Mouse (Mus musculus) heart, embryonic 13.5 days (tissue): ENCODE results near the gene Def8. TPM values are rescaled to one million over a fixed set of nuclear protein-coding genes. Genes with fewer than 3 reads are reported as not detected.
"Not testable (repeated sequence)": the region's sequence is repeated elsewhere in the genome, so short reads cannot be mapped to it uniquely, and the experiment has no call there.

Source experiments
- ATAC-seq: fragments of 200-750 bp; cut with Nextera tagmentation; 2 replicates; pipeline ENCODE4 v1.8.0; 2017; ENCODE audit warnings: moderate TSS enrichment; ENCODE audit not compliant: insufficient number of reproducible peaks, low FRiP score, low TSS enrichment; ENCODE audit errors: extremely low read depth
- H3K27ac ChIP-seq: fragments of 300-500 bp; sonication (generic); replicated peaks from 2 replicates; pipeline ENCODE4 v1.5.1; 2015; ENCODE audit warnings: moderate library complexity, mild to moderate bottlenecking, inconsistent platforms
- H3K27me3 ChIP-seq: fragments of 300-500 bp; sonication (generic); replicated peaks from 2 replicates; pipeline ENCODE4 v1.6.1; 2015; ENCODE audit warnings: mild to moderate bottlenecking, inconsistent platforms
- H3K36me3 ChIP-seq: fragments of 300-500 bp; sonication (generic); 2 replicates; pipeline ENCODE4 v1.6.1; 2015; ENCODE audit warnings: mild to moderate bottlenecking, inconsistent platforms
- H3K4me1 ChIP-seq: fragments of 300-500 bp; sonication (generic); 2 replicates; pipeline ENCODE4 v1.6.1; 2015; ENCODE audit warnings: inconsistent platforms
- H3K4me2 ChIP-seq: fragments of 300-500 bp; sonication (generic); 2 replicates; pipeline ENCODE4 v1.6.1; 2015; ENCODE audit warnings: inconsistent platforms, mild to moderate bottlenecking, moderate library complexity
- H3K4me3 ChIP-seq: fragments of 300-500 bp; sonication (generic); 2 replicates; pipeline ENCODE4 v1.5.1; 2015; ENCODE audit warnings: moderate library complexity, mild to moderate bottlenecking, inconsistent platforms
- H3K9ac ChIP-seq: fragments of 300-500 bp; sonication (generic); 2 replicates; pipeline ENCODE4 v1.6.1; 2015; ENCODE audit warnings: inconsistent platforms, mild to moderate bottlenecking, moderate library complexity
- H3K9me3 ChIP-seq: fragments of 300-500 bp; sonication (generic); 2 replicates; pipeline ENCODE4 v1.6.1; 2016; ENCODE audit warnings: inconsistent platforms
- WGBS: fragments of 180-500 bp; shearing (Covaris S2); methylation state at CpG from one replicate; pipeline ENCODE4 v1.1.7; 2015; ENCODE audit warnings: mixed read lengths; 5-methylcytosine and 5-hydroxymethylcytosine counted together
- polyA plus RNA-seq: library from polyadenylated mRNA; unstranded; fragments of >200 nt; fragmentation: Nextera tagmentation; extraction: Ambion mirVana; gene quantifications from 2 replicates; pipeline ENCODE4 v1.2.1, GENCODE M21; 2015

The Def8 gene
- polyA plus RNA-seq, 1 experiment from 2014 or later: 30.4 TPM

- H3K4me2 ChIP-seq: no peak overlapping the region
- peaks cover 52% of the 10 kb centered on the region for H3K9me3 ChIP-seq
- 0 out of 2 replicates have a peak, but pooled peaks cover 3% of the 10 kb centered on the region for H3K27me3 ChIP-seq
- H3K4me1 ChIP-seq: peaks cover 4% of the 10 kb centered on the region
- no peak overlapping the region for H3K9ac ChIP-seq
- ATAC-seq: no peak
- H3K27ac ChIP-seq: no peak overlapping the region
- peaks cover 2% of the 10 kb centered on the region; the same call in 1 of the 2 replicates for H3K36me3 ChIP-seq
- WGBS: 90% methylated on average over 27 of the region's 27 CpGs
- no peak overlapping the region for H3K4me3 ChIP-seq
Observed at GRCm38 (mm10) chr8:123426511-123427509, 3.5 kb downstream of the Def8 start.

GRCm38 (mm10) chr8:123427639-123428275 is 4.4 kb downstream of the Def8 start:
- ATAC-seq: no peak
- Histone ChIP-seq H3K4me2 (no peak overlapping the region), H3K9me3 (peaks cover 62% of the 10 kb centered on the region), H3K36me3 (peaks cover 2% of the 10 kb centered on the region; the same call in 1 of the 2 replicates), H3K27ac (no peak overlapping the region), H3K4me1 (no peaks in the 10 kb centered on the region), H3K27me3 (0 out of 2 replicates have a peak, but pooled peaks cover under 1% of the 10 kb centered on the region), H3K9ac (no peak overlapping the region), H3K4me3 (no peak overlapping the region)
- WGBS: 92% methylated on average over 24 of the region's 24 CpGs

- no peak for ATAC-seq
- Histone ChIP-seq H3K9ac (no peak overlapping the region), H3K4me1 (no peaks in the 10 kb centered on the region), H3K4me3 (no peak overlapping the region), H3K27me3 (no peaks in the 10 kb centered on the region), H3K4me2 (no peak overlapping the region), H3K9me3 (peaks cover 68% of the 10 kb centered on the region), H3K36me3 (peaks cover 2% of the 10 kb centered on the region; the same call in 1 of the 2 replicates), H3K27ac (no peak overlapping the region)
- WGBS: 92% methylated on average over 29 of the region's 29 CpGs
Observed at GRCm38 (mm10) chr8:123428343-123428893, 5.1 kb downstream of the Def8 start.

GRCm38 (mm10) chr8:123428939-123429721 is 5.8 kb downstream of the Def8 start:
- H3K4me3 ChIP-seq: no peak overlapping the region
- peaks cover 2% of the 10 kb centered on the region; the same call in 1 of the 2 replicates for H3K36me3 ChIP-seq
- H3K4me2 ChIP-seq: no peak overlapping the region
- H3K9me3 ChIP-seq: peaks cover 72% of the 10 kb centered on the region
- H3K9ac ChIP-seq: no peak overlapping the region
- H3K27ac ChIP-seq: no peak overlapping the region
- 88% methylated on average over 23 of the region's 23 CpGs for WGBS
- ATAC-seq: no peak
- no peaks in the 10 kb centered on the region for H3K27me3 ChIP-seq
- no peaks in the 10 kb centered on the region for H3K4me1 ChIP-seq

- not testable (repeated sequence) for H3K4me1 ChIP-seq, H3K4me3 ChIP-seq, H3K27me3 ChIP-seq, H3K36me3 ChIP-seq, ATAC-seq, H3K27ac ChIP-seq, H3K9ac ChIP-seq, H3K4me2 ChIP-seq
- WGBS: 90% methylated on average over 15 of the region's 15 CpGs
- H3K9me3 ChIP-seq: peaks cover 72% of the 10 kb centered on the region
Observed at GRCm38 (mm10) chr8:123429722-123430013, 6.3 kb downstream of the Def8 start.

- peaks cover 72% of the 10 kb centered on the region for H3K9me3 ChIP-seq
- not testable (repeated sequence) for H3K9ac ChIP-seq, H3K4me2 ChIP-seq, H3K27me3 ChIP-seq, H3K4me3 ChIP-seq, H3K36me3 ChIP-seq, H3K4me1 ChIP-seq, ATAC-seq, H3K27ac ChIP-seq
- 78% methylated on average over 8 of the region's 8 CpGs for WGBS
Observed at GRCm38 (mm10) chr8:123430936-123431335, 7.6 kb downstream of the Def8 start.

GRCm38 (mm10) chr8:123431616-123432365 is 8.5 kb downstream of the Def8 start:
- no peak overlapping the region for H3K9ac ChIP-seq
- H3K27ac ChIP-seq: no peak overlapping the region
- no peaks in the 10 kb centered on the region for H3K4me1 ChIP-seq
- 90% methylated on average over 25 of the region's 25 CpGs for WGBS
- H3K36me3 ChIP-seq: peaks cover 2% of the 10 kb centered on the region; the same call in 1 of the 2 replicates
- no peak overlapping the region for H3K4me2 ChIP-seq
- no peaks in the 10 kb centered on the region for H3K27me3 ChIP-seq
- peaks cover 66% of the 10 kb centered on the region for H3K9me3 ChIP-seq
- H3K4me3 ChIP-seq: no peak overlapping the region
- no peak for ATAC-seq

- ATAC-seq: no peak
- H3K4me3 ChIP-seq: no peak overlapping the region
- H3K36me3 ChIP-seq: no peaks in the 10 kb centered on the region
- H3K4me2 ChIP-seq: no peak overlapping the region
- no peaks in the 10 kb centered on the region for H3K27me3 ChIP-seq
- no peak overlapping the region for H3K9ac ChIP-seq
- H3K9me3 ChIP-seq: peaks cover 60% of the 10 kb centered on the region
- H3K27ac ChIP-seq: no peak overlapping the region
- WGBS: 86% methylated on average over 16 of the region's 16 CpGs
- H3K4me1 ChIP-seq: no peaks in the 10 kb centered on the region
Observed at GRCm38 (mm10) chr8:123432381-123432780, 9.1 kb downstream of the Def8 start.

- H3K27me3 ChIP-seq, H3K4me1 ChIP-seq, ATAC-seq, H3K36me3 ChIP-seq, H3K4me3 ChIP-seq, H3K9ac ChIP-seq, H3K4me2 ChIP-seq, H3K27ac ChIP-seq: not testable (repeated sequence)
- WGBS: 93% methylated on average over 47 of the region's 47 CpGs
- H3K9me3 ChIP-seq: peaks cover 50% of the 10 kb centered on the region
Observed at GRCm38 (mm10) chr8:123433241-123433974, 10.1 kb downstream of the Def8 start.

GRCm38 (mm10) chr8:123441788-123442187 is 18.5 kb downstream of the Def8 start:
- no peak overlapping the region for H3K4me2 ChIP-seq
- H3K9ac ChIP-seq: no peak overlapping the region
- H3K27me3 ChIP-seq: no peaks in the 10 kb centered on the region
- no peak overlapping the region for H3K27ac ChIP-seq
- no peak for ATAC-seq
- H3K9me3 ChIP-seq: no peaks in the 10 kb centered on the region
- H3K36me3 ChIP-seq: no peaks in the 10 kb centered on the region
- WGBS: 75% methylated on average over 2 of the region's 2 CpGs
- peaks cover 24% of the 10 kb centered on the region for H3K4me1 ChIP-seq
- H3K4me3 ChIP-seq: no peak overlapping the region
